ENCODE assay signal across 11 mouse cellular contexts in genomic region chr16:30653806-30654205, GRCm38 (mm10). TPM values are rescaled to one million over a fixed set of nuclear protein-coding genes. Genes with fewer than 3 reads are reported as not detected.
DNase-seq lines count a peak whose midpoint lies in the region; ATAC-seq lines count a peak whose summit lies in the region.
"Had no signal": no experiment of that assay in that cellular context is flagged by ENCODE, and none has a peak within 500 bp of the region (broad histone marks: within the 10 kb centered on the region; RNA-seq: fewer than 3 reads in every experiment).

No protein-coding gene starts in this region.

- no peak for DNase-seq in hindbrain, embryonic 11.5 days (ENCODE audit: low spot score)
- DNase-seq in Muller cell, postnatal 12 days (ENCODE audit: inconsistent ontology term), result peak; percentile 75
- peak; percentile 56 for DNase-seq in cerebellum, adult 9-11 months
- peak; percentile 80 to 88 for DNase-seq in heart, postnatal 14 days
- peak; percentile 43 for DNase-seq in right cerebral cortex, postnatal 25 days
- DNase-seq in neural tube, embryonic 10.5 days (ENCODE audit: extremely low spot score, low spot score), result no peak
- DNase-seq in T-cell, adult 2 months (ENCODE audit: low spot score), result no peak

- H3K4me3 ChIP-seq in hindbrain, embryonic 16.5 days (ENCODE audit: low read length), result no peak overlapping the region
- no peak overlapping the region for H3K4me3 ChIP-seq in hindbrain, embryonic 11.5 days (ENCODE audit: low read depth, low read length)
- H3K4me3 ChIP-seq: embryonic facial prominence, embryonic 12.5 days; neural tube, embryonic 12.5 days had no signal

- H3K4me1 ChIP-seq in hindbrain, embryonic 16.5 days (ENCODE audit: control insufficient read depth, insufficient read depth, low read depth, low read length), result 0 out of 2 replicates have a peak, but pooled peaks cover 2% of the 10 kb centered on the region
- peaks cover 3% of the 10 kb centered on the region; the same call in 1 of the 2 replicates for H3K4me1 ChIP-seq in hindbrain, embryonic 11.5 days (replicated peaks; ENCODE audit: control insufficient read depth, insufficient read depth, low read length)
- H3K4me1 ChIP-seq: neural tube, embryonic 12.5 days had no signal

- no peak overlapping the region for H3K4me2 ChIP-seq in hindbrain, embryonic 16.5 days (ENCODE audit: low read length)
- H3K4me2 ChIP-seq in hindbrain, embryonic 11.5 days (replicated peaks; ENCODE audit: low read depth, low read length), result no peak overlapping the region
- H3K4me2 ChIP-seq: embryonic facial prominence, embryonic 12.5 days; neural tube, embryonic 12.5 days had no signal

- 68% methylated on average over 5 of the region's 5 CpGs for WGBS in hindbrain, embryonic 16.5 days
- 88% methylated on average over 5 of the region's 5 CpGs for WGBS in hindbrain, embryonic 11.5 days

- H3K36me3 ChIP-seq in hindbrain, embryonic 16.5 days (ENCODE audit: control insufficient read depth, insufficient read depth, low read length), result no peaks in the 10 kb centered on the region
- no peaks in the 10 kb centered on the region for H3K36me3 ChIP-seq in hindbrain, embryonic 11.5 days (ENCODE audit: control insufficient read depth, insufficient read depth, low read length)
- H3K36me3 ChIP-seq: embryonic facial prominence, embryonic 12.5 days; G1E; neural tube, embryonic 12.5 days had no signal

- intact Hi-C loops in heart, postnatal 14 days (cut with DNase I), result loop anchor here (2.0 kb wide), 1 partner anchor 53 kb away; no protein-coding TSS in a partner anchor

- no peaks in the 10 kb centered on the region for H3K27me3 ChIP-seq in hindbrain, embryonic 16.5 days (replicated peaks; ENCODE audit: control insufficient read depth, insufficient read depth, low read length)
- H3K27me3 ChIP-seq in hindbrain, embryonic 11.5 days (ENCODE audit: control insufficient read depth, insufficient read depth, low read length), result no peaks in the 10 kb centered on the region
- H3K27me3 ChIP-seq: embryonic facial prominence, embryonic 12.5 days; neural tube, embryonic 12.5 days had no signal

- peak; percentile 65 for ATAC-seq in hindbrain, embryonic 16.5 days
- ATAC-seq in hindbrain, embryonic 11.5 days (ENCODE audit: low FRiP score), result no peak

- H3K9me3 ChIP-seq in hindbrain, embryonic 16.5 days (ENCODE audit: control insufficient read depth, low read length), result peaks cover 5% of the 10 kb centered on the region; the same call in 1 of the 2 replicates
- H3K9me3 ChIP-seq in hindbrain, embryonic 11.5 days (ENCODE audit: control insufficient read depth, low read length), result no peaks in the 10 kb centered on the region
- H3K9me3 ChIP-seq: embryonic facial prominence, embryonic 12.5 days; G1E; neural tube, embryonic 12.5 days had no signal

- H3K9ac ChIP-seq in hindbrain, embryonic 16.5 days (ENCODE audit: low read depth, low read length), result no peak overlapping the region
- H3K9ac ChIP-seq in hindbrain, embryonic 11.5 days (ENCODE audit: low read depth, low read length), result no peak overlapping the region
- H3K9ac ChIP-seq: embryonic facial prominence, embryonic 12.5 days; neural tube, embryonic 12.5 days had no signal

- H3K27ac ChIP-seq in hindbrain, embryonic 16.5 days (ENCODE audit: low read depth, low read length), result no peak overlapping the region
- no peak overlapping the region for H3K27ac ChIP-seq in hindbrain, embryonic 11.5 days (ENCODE audit: low read depth, low read length)
- H3K27ac ChIP-seq: embryonic facial prominence, embryonic 12.5 days; neural tube, embryonic 12.5 days had no signal

RNA-seq across cellular contexts. Expression of gene Fam43a, which starts 54.3 kb away (rescaled TPM):
- polyA plus RNA-seq in hindbrain, embryonic 16.5 days (2015; fragmentation: Nextera tagmentation; extraction: Ambion mirVana), result 18.3 and 22.0 TPM in 2 replicates
- polyA plus RNA-seq in hindbrain, embryonic 11.5 days (2014; fragmentation: Nextera tagmentation; extraction: Ambion mirVana), result 6.7 TPM in 2 replicates
- 10 to 100 TPM; 31.8 to 34.0 TPM for total RNA-seq in heart, postnatal 14 days (2021)
- total RNA-seq: G1E had no signal

Comparison
In these comparisons a context has a peak if more than half of its experiments do, and no peak if none do; other contexts are left out.
1. DNase-seq: peak in Muller cell, postnatal 12 days (single experiment), cerebellum, adult 9-11 months (single experiment), heart, postnatal 14 days (2 of 2) and right cerebral cortex, postnatal 25 days (single experiment); none in hindbrain, embryonic 11.5 days (single experiment), neural tube, embryonic 10.5 days (single experiment) and T-cell, adult 2 months (single experiment).